Mouse (Mus musculus): ENCODE results near the gene Rab9. TPM values are rescaled to one million over a fixed set of nuclear protein-coding genes. Genes with fewer than 3 reads are reported as not detected.

Rab9 gene
- total and polyA plus RNA-seq, 3 experiments = 21.5 to 60.9 (median 36.2) TPM

DNA sequence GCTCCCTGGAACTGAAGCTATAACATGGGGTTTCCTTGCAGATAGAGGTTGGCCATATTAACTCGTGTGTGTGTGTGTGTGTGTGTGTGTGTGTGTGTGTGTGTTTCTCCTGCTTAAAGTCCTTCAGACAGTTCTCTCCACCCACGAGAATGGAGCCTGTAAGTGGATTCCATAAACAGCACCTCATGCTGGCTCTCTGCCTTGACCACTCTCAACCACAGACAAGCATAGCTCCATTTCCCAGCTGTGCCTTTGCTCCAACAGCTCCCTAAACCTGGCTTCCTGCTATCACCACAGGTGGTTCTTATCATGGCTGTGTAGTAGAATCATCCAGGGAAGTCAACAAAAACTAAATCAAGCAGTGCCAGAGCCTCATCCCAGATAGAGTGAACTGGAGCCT lies 24.8 kb upstream of the Rab9 start:
- H3K4me2 ChIP-seq (ENCODE audit: insufficient read depth, low read depth, poor library complexity, severe bottlenecking) = no peak overlapping the region
- no peak for DNase-seq (ENCODE audit: extremely low read depth)
- in situ Hi-C loops (cut with MboI; ENCODE audit: low pct_ligation_motif_present, low pct_unique_long_range_greater_than_20kb, low sequenced_read_pairs) = no loop called here

DNA sequence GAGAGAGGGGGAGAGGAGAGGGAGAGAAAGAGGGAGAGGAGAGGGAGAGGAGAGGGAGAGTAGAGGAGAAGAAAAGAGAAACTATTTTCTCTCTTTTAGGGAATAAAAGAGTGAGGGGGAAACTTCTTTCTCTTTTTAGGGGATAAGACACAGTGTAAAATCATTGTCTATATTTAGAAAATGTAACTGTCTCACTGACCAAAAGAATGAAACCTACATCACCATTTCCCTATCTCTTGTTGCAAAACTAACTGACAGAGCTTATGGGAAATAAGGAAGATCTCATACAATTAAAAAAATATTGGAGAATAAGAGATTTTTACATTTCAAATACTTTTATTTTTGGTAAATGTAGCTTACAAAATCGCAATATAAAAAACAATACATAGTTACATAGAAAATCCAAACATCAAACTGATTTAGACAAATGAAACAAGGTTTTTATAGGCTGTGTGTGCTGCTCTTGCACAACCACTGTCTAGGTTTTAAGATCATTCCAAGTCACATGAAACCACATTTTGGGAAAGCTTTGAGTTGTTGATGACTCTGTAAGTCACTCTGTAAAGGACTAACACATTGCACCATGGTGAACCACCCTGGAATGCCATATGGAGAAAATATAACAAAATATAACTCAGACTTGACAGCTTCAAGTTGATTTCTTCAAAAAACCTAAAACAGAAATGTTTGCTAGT lies 20.0 kb upstream of the Rab9 start:
- Histone ChIP-seq H3K4me3 (replicated peaks in 1 of 3; ENCODE audit: low read depth in 2 of 3, low read length in 2 of 3, poor library complexity in 1 of 3) (no peak overlapping the region), H3K4me1 (ENCODE audit: control insufficient read depth in 1 of 2, insufficient read depth in 2 of 2) (no peaks in the 10 kb centered on the region), H3K9ac (ENCODE audit: insufficient read depth, low read depth) (no peak overlapping the region), H3K27me3 (replicated peaks) (no peaks in the 10 kb centered on the region), H3K79me2 (replicated peaks; ENCODE audit: control insufficient read depth, extremely low read depth, insufficient read depth, poor library complexity, severe bottlenecking) (no peaks in the 10 kb centered on the region), H3K9me3 (replicated peaks; ENCODE audit: low read length) (no peaks in the 10 kb centered on the region), H3K27ac (ENCODE audit: insufficient read depth, low read depth) (no peak overlapping the region), H3K4me2 (ENCODE audit: insufficient read depth, low read depth, poor library complexity, severe bottlenecking) (no peak overlapping the region), H3K36me3 (replicated peaks in 1 of 2; ENCODE audit: control insufficient read depth in 1 of 2, insufficient read depth in 1 of 2, low read length in 1 of 2) (peaks cover 5 to 22% of the 10 kb centered on the region in 2 experiments)
- no peak for TF ChIP-seq RCOR1 (conservative IDR thresholded peaks at IDR 0.05; ENCODE audit: low read depth, low read length)
- no peak for TF ChIP-seq ZC3H11A (IDR thresholded peaks at IDR 0.05; ENCODE audit: low read depth, low read length)
- no peak for TF ChIP-seq HCFC1 (IDR thresholded peaks at IDR 0.05; ENCODE audit: low read depth, low read length)
- no peak for TF ChIP-seq MAZ (IDR thresholded peaks at IDR 0.05; ENCODE audit: low read depth, low read length)
- TF ChIP-seq MXI1 (IDR thresholded peaks at IDR 0.05; ENCODE audit: low read depth, low read length) = no peak
- TF ChIP-seq EP300 (IDR thresholded peaks at IDR 0.05; ENCODE audit: low read length) = no peak
- no peak for TF ChIP-seq UBTF (IDR thresholded peaks at IDR 0.05; ENCODE audit: low read depth, low read length)
- TF ChIP-seq ZNF384 (IDR thresholded peaks at IDR 0.05; ENCODE audit: low read depth, low read length) = no peak
- no peak for TF ChIP-seq E2F4 (IDR thresholded peaks at IDR 0.05; ENCODE audit: insufficient replicate concordance, low read depth, low read length)
- no peak for TF ChIP-seq JUND (conservative IDR thresholded peaks at IDR 0.05; ENCODE audit: low read depth, low read length)
- TF ChIP-seq PAX5 (IDR thresholded peaks at IDR 0.05; ENCODE audit: low read length) = no peak
- no peak for TF ChIP-seq SIN3A (IDR thresholded peaks at IDR 0.05; ENCODE audit: low read length)
- TF ChIP-seq MAX (IDR thresholded peaks at IDR 0.05; ENCODE audit: low read length) = no peak
- no peak for TF ChIP-seq ETS1 (conservative IDR thresholded peaks at IDR 0.05; ENCODE audit: low read depth, low read length)
- TF ChIP-seq NRF1 (IDR thresholded peaks at IDR 0.05; ENCODE audit: low read depth, low read length) = no peak
- no peak for DNase-seq (ENCODE audit: extremely low read depth)
- dilution Hi-C loops (cut with MboI; ENCODE audit: extremely low pct_ligation_motif_present, extremely low pct_unique_long_range_greater_than_20kb, low sequenced_read_pairs) = no loop called here
- in situ Hi-C loops (cut with MboI; ENCODE audit: low pct_ligation_motif_present, low pct_unique_long_range_greater_than_20kb, low sequenced_read_pairs) = no loop called here

More for the DNA sequence above, 24.8 kb upstream of the Rab9 start:
- Histone ChIP-seq H3K4me3 (replicated peaks in 1 of 3; ENCODE audit: low read depth in 2 of 3, low read length in 2 of 3, poor library complexity in 1 of 3) (no peak overlapping the region), H3K27me3 (replicated peaks) (no peaks in the 10 kb centered on the region), H3K79me2 (replicated peaks; ENCODE audit: control insufficient read depth, extremely low read depth, insufficient read depth, poor library complexity, severe bottlenecking) (no peaks in the 10 kb centered on the region), H3K4me1 (ENCODE audit: control insufficient read depth in 1 of 2, insufficient read depth in 2 of 2) (no peaks in the 10 kb centered on the region), H3K9me3 (replicated peaks; ENCODE audit: low read length) (no peaks in the 10 kb centered on the region), H3K27ac (ENCODE audit: insufficient read depth, low read depth) (no peak overlapping the region), H3K36me3 (replicated peaks in 1 of 2; ENCODE audit: control insufficient read depth in 1 of 2, insufficient read depth in 1 of 2, low read length in 1 of 2) (peaks cover 14 to 40% of the 10 kb centered on the region in 2 experiments), H3K9ac (ENCODE audit: insufficient read depth, low read depth) (no peak overlapping the region)
- dilution Hi-C loops (cut with MboI; ENCODE audit: extremely low pct_ligation_motif_present, extremely low pct_unique_long_range_greater_than_20kb, low sequenced_read_pairs) = no loop called here
- no peak for TF ChIP-seq BHLHE40 (IDR thresholded peaks at IDR 0.05; ENCODE audit: low read depth, low read length)
- no peak for TF ChIP-seq PAX5 (IDR thresholded peaks at IDR 0.05; ENCODE audit: low read length)
- no peak for TF ChIP-seq SIN3A (IDR thresholded peaks at IDR 0.05; ENCODE audit: low read length)
- TF ChIP-seq EP300 (IDR thresholded peaks at IDR 0.05; ENCODE audit: low read length) = no peak
- no peak for TF ChIP-seq MAFK (IDR thresholded peaks at IDR 0.05; ENCODE audit: insufficient replicate concordance, low read length)
- no peak for TF ChIP-seq JUN (IDR thresholded peaks at IDR 0.05; ENCODE audit: insufficient read depth, low read depth, low read length)
- TF ChIP-seq GABPA (IDR thresholded peaks at IDR 0.05; ENCODE audit: insufficient replicate concordance, low read depth, low read length) = no peak
- no peak for TF ChIP-seq E2F4 (IDR thresholded peaks at IDR 0.05; ENCODE audit: insufficient replicate concordance, low read depth, low read length)
- no peak for TF ChIP-seq ZC3H11A (IDR thresholded peaks at IDR 0.05; ENCODE audit: low read depth, low read length)
- no peak for TF ChIP-seq JUND (conservative IDR thresholded peaks at IDR 0.05; ENCODE audit: low read depth, low read length)
- TF ChIP-seq RCOR1 (conservative IDR thresholded peaks at IDR 0.05; ENCODE audit: low read depth, low read length) = no peak
- no peak for TF ChIP-seq POLR2AphosphoS2 (IDR thresholded peaks at IDR 0.05; ENCODE audit: low read depth, low read length)
